Mouse (Mus musculus): ENCODE data around the gene D1Pas1.

Gene D1Pas1

GRCm38 (mm10) chr1:186967201-186967812, at the start of gene D1Pas1:
D1Pas1 (plus strand) TSS chr1:186967416.
- peak; percentile 96 for DNase-seq (ENCODE audit: low read depth, low spot score)

GRCm38 (mm10) chr1:186922489-186923370, 44.5 kb upstream of the D1Pas1 start:
- DNase-seq (ENCODE audit: low read depth, low spot score), result peak; percentile 95

GRCm38 (mm10) chr1:186924027-186924426, 43.2 kb upstream of the D1Pas1 start:
- DNase-seq (ENCODE audit: low read depth, low spot score), result no peak

- no peak for DNase-seq (ENCODE audit: low read depth, low spot score)
Observed at GRCm38 (mm10) chr1:186925411-186925810, 41.8 kb upstream of the D1Pas1 start.

- DNase-seq (ENCODE audit: low read depth, low spot score), result peak; percentile 36
Observed at GRCm38 (mm10) chr1:186926316-186926949, 40.8 kb upstream of the D1Pas1 start.

GRCm38 (mm10) chr1:186926950-186927316, 40.3 kb upstream of the D1Pas1 start:
- no peak for DNase-seq (ENCODE audit: low read depth, low spot score)

- no peak for DNase-seq (ENCODE audit: low read depth, low spot score)
Observed at GRCm38 (mm10) chr1:186927494-186927893, 39.7 kb upstream of the D1Pas1 start.

GRCm38 (mm10) chr1:186930160-186930887, 36.9 kb upstream of the D1Pas1 start:
- no peak for DNase-seq (ENCODE audit: low read depth, low spot score)

- DNase-seq (ENCODE audit: low read depth, low spot score), result no peak
Observed at GRCm38 (mm10) chr1:186930888-186931233, 36.4 kb upstream of the D1Pas1 start.

GRCm38 (mm10) chr1:186934205-186934604, 33.0 kb upstream of the D1Pas1 start:
- no peak for DNase-seq (ENCODE audit: low read depth, low spot score)

GRCm38 (mm10) chr1:186952381-186952780, 14.8 kb upstream of the D1Pas1 start:
- DNase-seq (ENCODE audit: low read depth, low spot score), result no peak

- peak; percentile 57 for DNase-seq (ENCODE audit: low read depth, low spot score)
Observed at GRCm38 (mm10) chr1:186954591-186954990, 12.6 kb upstream of the D1Pas1 start.

GRCm38 (mm10) chr1:186959380-186959779, 7.8 kb upstream of the D1Pas1 start:
- peak; percentile 87 for DNase-seq (ENCODE audit: low read depth, low spot score)

GRCm38 (mm10) chr1:186964143-186964875, 2.9 kb upstream of the D1Pas1 start:
- DNase-seq (ENCODE audit: low read depth, low spot score), result no peak

GRCm38 (mm10) chr1:186967926-186968325, 710 bp downstream of the D1Pas1 start:
- peak; percentile 58 for DNase-seq (ENCODE audit: low read depth, low spot score)

- DNase-seq (ENCODE audit: low read depth, low spot score), result peak; percentile 39
Observed at GRCm38 (mm10) chr1:186976937-186977540, 9.8 kb downstream of the D1Pas1 start.

GRCm38 (mm10) chr1:186977801-186978200, 10.6 kb downstream of the D1Pas1 start:
- no peak for DNase-seq (ENCODE audit: low read depth, low spot score)

GRCm38 (mm10) chr1:186979465-186979864, 12.2 kb downstream of the D1Pas1 start:
- no peak for DNase-seq (ENCODE audit: low read depth, low spot score)

GRCm38 (mm10) chr1:186980503-186980902, 13.3 kb downstream of the D1Pas1 start:
- DNase-seq (ENCODE audit: low read depth, low spot score), result no peak

- DNase-seq (ENCODE audit: low read depth, low spot score), result no peak
Observed at GRCm38 (mm10) chr1:186985131-186985530, 17.9 kb downstream of the D1Pas1 start.

- DNase-seq (ENCODE audit: low read depth, low spot score), result no peak
Observed at GRCm38 (mm10) chr1:186986086-186986485, 18.9 kb downstream of the D1Pas1 start.

All from R1 (cell line).